Mouse (Mus musculus): Measurements from ENCODE around the gene Pomt1. TPM values are rescaled to one million over a fixed set of nuclear protein-coding genes. Genes with fewer than 3 reads are reported as not detected.
"Not testable (repeated sequence)": the region's sequence is repeated elsewhere in the genome, so short reads cannot be mapped to it uniquely, and the experiment has no call there.

The Pomt1 gene
- total RNA-seq, 2 experiments from 2014 or later: 11.5 TPM

DNA sequence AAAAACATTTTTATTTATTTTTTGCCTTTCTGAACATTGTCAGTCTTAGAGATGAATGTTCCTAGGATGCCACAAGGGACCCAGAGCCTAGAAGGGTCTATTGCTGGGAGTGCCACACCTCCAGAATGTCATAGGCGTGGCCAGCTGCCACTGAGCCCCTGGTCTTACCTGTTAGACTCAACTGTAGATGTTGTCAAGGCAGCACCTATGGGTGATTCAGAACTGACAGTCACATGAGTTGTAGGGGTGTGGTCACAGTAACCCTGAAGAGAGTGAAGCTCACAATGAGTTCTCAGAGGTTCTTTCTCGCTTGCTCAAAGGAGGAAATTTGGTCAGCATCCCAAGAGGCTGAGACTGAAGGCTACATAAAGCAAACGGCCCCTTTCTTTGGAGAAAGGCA is 58.9 kb downstream of the Pomt1 start:
- Histone ChIP-seq H3K4me3 (no peak overlapping the region), H3K27ac (no peak overlapping the region)
- no peak for TF ChIP-seq CTCF (IDR thresholded peaks at IDR 0.05)
- intact Hi-C loops (cut with DNase I): no loop called here
- DNase-seq: no peak

DNA sequence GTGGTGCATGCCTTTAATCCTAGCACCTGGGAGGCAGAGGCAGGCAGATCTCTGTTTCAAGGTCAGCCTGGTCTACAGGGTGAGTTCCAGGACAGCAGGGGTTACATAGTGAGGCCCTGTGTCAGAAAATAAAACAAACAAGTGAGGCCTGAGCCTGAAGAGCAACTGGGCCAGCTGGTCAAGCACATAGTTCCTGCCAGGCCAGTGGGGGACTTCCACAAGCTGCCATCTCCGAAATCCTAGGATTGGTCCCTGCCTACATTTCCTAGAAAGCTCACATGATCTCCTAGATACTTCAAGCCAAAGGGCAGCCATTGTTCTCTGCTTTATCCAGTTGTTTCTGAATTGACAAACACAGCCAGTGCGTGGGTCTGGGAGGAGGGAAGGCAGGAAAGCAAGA is 59.5 kb downstream of the Pomt1 start:
- intact Hi-C loops (cut with DNase I); H3K4me3 ChIP-seq; DNase-seq; H3K27ac ChIP-seq: not testable (repeated sequence)

DNA sequence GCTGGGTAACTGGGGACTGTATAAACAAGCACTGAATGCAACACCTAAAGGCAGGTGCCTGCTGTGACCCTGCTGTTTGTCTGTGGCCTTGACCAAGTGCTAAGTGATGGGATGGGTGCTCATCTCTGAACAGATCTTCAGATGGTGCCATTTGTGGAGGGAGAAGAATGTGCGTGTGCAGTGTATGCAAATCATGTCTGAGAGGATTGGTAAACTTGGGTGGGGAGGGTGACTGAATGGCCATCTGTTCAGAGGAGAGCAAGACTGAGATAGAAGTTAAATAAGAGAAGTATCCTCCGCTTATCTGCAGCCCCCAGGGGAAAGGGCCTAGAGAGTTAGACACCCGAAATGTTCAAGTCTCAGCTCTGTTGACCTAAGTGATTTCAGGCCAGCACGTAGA is 63.1 kb downstream of the Pomt1 start:
- intact Hi-C loops (cut with DNase I): no loop called here
- Histone ChIP-seq H3K27ac (no peak overlapping the region), H3K4me3 (no peak overlapping the region)
- DNase-seq: no peak
- no peak for TF ChIP-seq CTCF (IDR thresholded peaks at IDR 0.05)

DNA sequence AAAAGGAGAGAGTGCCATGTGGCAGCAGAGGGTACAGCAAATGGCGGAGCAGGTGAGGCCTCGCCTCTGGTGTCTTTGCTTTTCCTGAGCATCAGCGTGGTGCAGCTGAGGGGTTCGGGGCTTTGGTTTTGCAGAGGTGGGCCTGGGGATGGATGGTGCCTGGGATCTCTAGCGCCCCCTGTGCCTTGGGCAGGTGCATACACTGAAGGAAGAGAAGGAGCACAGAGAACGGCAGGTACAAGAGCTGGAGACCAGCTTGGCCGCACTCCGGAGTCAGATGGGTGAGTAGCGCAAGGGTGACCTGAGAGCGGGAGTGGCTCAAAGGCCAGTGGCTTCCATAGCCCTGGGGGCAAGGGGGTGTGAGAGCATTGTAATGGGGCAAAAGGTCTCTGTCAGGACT is 66.6 kb downstream of the Pomt1 start:
- no peak overlapping the region for H3K27ac ChIP-seq
- intact Hi-C loops (cut with DNase I): no loop called here
- peak; percentile 50 for TF ChIP-seq CTCF (IDR thresholded peaks at IDR 0.05)
- DNase-seq: no peak
- H3K4me3 ChIP-seq: no peak overlapping the region

DNA sequence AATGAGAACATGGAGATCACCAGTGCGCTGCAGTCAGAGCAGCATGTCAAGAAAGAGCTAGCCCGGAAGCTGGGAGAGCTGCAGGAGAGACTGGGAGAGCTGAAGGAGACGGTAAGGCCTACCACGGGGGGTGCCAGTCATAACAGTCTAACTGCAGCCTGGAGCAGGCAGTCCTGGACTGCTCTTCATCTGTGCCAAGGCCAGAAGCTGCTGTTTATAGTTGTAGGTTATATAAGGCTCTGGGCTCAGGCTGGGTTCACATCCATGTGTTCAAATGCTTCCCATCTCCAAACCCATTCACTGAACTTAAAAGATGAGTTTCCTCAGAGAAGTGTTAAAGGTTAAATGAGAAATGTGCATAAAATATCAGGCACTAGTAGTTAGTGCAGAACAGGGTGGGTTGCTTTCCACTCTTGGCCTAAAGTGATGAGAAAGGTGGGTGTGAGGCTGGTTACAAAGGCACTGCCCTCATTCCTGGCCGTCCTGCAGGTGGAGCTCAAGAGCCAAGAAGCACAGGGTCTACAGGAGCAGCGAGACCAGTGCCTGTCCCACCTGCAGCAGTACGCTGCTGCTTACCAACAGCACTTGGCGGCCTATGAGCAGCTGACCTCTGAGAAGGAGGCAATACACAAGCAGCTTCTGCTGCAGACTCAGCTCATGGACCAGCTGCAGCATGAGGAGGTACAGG is 67.9 kb downstream of the Pomt1 start:
- TF ChIP-seq CTCF (IDR thresholded peaks at IDR 0.05): peak; percentile 75
- Histone ChIP-seq H3K27ac (no peak overlapping the region), H3K4me3 (no peak overlapping the region)
- peak; percentile 75 for DNase-seq
- intact Hi-C loops (cut with DNase I): no loop called here

Other genes with a start within 250 kb of the Pomt1 start
- gene Fam78a, start 151.7 kb upstream of the Pomt1 start, total RNA-seq (2021): 10 to 100 TPM in 1 of 2 experiments, 1 to 10 TPM in 1; 9.9 to 12.0 TPM
- 100 to 1,000 TPM; 109 to 120 TPM for gene Plpp7, start 141.1 kb upstream of the Pomt1 start, total RNA-seq (2021)
- gene Prrc2b, start 85.5 kb upstream of the Pomt1 start, total RNA-seq (2021): 10 to 100 TPM; 76.4 to 86.9 TPM
- gene Uck1, start 23.6 kb downstream of the Pomt1 start, total RNA-seq (2021): 10 to 100 TPM in 1 of 2 experiments, 1 to 10 TPM in 1; 9.8 to 12.9 TPM
- gene Golga2, start 50.8 kb downstream of the Pomt1 start, total RNA-seq (2021): 10 to 100 TPM; 56.0 to 62.9 TPM
- 100 to 1,000 TPM; 118 to 175 TPM for gene Swi5, start 51.5 kb downstream of the Pomt1 start, total RNA-seq (2021)
- gene Ciz1, start 115.7 kb downstream of the Pomt1 start, total RNA-seq (2021): 10 to 100 TPM; 26.4 to 26.6 TPM
- 1 to 10 TPM; 3.7 to 8.2 TPM for gene Dnm1, start 116.7 kb downstream of the Pomt1 start, total RNA-seq (2021)
- gene 1110008P14Rik, start 145.3 kb downstream of the Pomt1 start, total RNA-seq (2021): 10 to 100 TPM; 34.3 to 43.2 TPM
- gene Lcn2, start 151.7 kb downstream of the Pomt1 start, total RNA-seq (2021): 1 to 10 TPM; 2.6 to 3.4 TPM
- gene Ptges2, start 159.3 kb downstream of the Pomt1 start, total RNA-seq (2021): 10 to 100 TPM; 34.7 to 51.1 TPM
- gene Naif1, start 213.9 kb downstream of the Pomt1 start, total RNA-seq (2021): 1 to 10 TPM; 2.2 to 2.3 TPM
- 100 to 1,000 TPM in 1 of 2 experiments, 10 to 100 TPM in 1; 45.3 to 211 TPM for gene Slc25a25, start 214.9 kb downstream of the Pomt1 start, total RNA-seq (2021)